Mouse (Mus musculus) layer of hippocampus, adult 9-11 months (tissue): Measurements from ENCODE around the gene Enpp1.

Experiments
- DNase-seq: peaks from one replicate; pipeline ENCODE4 v3.0.0; 2022

Gene Enpp1

DNA sequence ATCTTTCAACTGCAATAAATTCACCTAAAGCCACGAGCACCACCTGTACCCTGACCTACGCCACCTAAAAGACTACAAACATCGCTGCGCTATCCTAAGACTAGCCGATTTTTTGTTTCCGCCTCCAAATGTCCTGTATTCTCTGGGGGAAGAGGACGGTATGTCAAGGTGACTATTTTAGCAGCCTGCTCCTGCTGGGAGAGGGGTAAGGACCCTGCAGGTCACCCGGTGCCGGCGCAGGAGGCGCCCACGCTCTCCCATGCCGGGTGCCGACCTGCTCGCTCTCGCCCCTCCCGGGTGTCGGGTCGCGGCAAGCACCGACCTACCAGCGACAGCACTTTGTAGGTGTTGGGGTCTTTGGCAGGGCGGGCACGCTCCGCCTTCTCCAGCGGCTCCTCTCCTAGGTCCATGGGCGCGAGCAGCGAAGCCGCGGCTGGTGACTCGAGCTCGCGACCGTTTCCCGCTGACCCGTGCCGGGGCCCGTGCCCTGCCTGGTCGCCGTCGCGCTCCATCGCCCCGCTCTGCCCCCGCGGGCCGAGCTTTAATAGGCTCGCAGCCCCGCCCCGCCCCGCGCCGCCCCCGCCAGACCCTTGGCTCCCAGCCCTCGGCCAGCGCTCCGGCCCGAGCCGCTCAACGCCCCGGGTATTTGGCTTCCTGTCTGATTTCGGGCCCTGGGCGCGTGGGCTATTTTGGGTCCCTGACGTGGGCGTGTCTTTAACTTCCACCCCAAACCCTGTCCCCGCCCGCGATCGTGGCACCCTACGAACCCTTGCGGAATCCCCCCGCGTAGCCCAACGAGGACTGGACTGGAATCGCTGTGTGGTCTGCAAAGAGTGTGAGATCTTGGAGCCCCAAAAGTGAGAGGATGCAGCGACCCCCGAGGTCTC lies at the start of gene Enpp1:
Gene Enpp1 (minus strand): TSS at position 680 of the 887 bp plus-strand sequence.
- DNase-seq: peak; percentile 40

DNA sequence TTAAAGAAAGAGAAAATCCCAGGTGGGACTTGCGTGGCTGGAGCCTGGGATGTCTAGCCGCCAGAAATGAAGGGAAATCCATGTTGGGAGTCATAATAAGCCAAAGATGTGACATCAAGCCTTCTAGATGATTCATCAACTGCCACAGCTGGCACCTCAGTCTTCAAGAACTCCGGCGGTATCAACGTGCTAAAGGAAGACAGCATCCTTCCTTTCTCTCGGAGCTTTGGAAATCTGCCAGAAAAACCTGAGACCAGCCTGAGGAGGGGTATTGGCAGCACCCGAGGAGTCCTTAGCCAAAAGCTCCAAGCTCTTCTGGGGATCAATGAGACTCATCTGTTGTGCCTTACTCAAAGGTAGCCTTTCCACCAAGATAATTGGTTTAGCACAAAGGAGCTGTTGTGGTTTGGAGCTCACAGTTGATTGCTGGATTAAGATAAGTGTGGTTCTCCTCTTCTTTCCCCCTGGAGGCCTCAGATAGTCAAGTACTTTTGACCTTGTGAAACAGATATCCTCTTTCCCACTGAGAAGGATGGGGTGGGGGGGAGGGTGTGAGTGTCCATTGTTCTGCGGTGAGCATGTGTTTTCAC lies 46.5 kb upstream of the Enpp1 start:
- DNase-seq: no peak

DNA sequence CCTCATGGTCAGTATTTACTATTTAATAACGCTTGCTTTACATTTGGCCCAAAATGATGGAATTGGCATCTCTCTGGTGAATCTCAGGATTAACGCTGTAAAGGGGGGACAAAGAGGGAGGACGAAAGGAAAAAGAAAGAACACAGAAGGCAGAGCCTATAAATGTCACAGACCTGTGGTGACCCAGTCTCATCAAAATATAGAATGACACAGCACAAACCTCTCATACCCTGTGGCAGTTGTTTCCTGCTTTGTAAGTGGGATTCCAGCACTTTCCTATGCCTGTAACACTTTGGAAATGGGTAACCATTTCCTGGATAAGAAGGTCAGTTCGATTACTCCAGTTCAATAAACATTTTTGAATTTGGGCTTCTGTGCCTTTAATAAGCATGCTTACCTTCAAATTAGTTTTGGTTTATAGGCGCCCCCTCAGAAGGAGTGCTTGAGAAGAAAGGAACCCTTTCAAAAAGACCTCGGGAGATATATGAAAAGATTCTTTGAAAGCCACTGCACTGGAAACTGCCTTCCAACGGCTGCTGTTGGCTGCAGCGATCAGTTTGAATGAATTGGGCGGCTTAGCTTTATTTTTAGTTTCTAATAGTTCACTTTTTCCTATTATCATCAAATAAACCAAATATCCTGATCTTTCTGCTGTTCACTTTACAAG lies 43.0 kb upstream of the Enpp1 start:
- DNase-seq: no peak

DNA sequence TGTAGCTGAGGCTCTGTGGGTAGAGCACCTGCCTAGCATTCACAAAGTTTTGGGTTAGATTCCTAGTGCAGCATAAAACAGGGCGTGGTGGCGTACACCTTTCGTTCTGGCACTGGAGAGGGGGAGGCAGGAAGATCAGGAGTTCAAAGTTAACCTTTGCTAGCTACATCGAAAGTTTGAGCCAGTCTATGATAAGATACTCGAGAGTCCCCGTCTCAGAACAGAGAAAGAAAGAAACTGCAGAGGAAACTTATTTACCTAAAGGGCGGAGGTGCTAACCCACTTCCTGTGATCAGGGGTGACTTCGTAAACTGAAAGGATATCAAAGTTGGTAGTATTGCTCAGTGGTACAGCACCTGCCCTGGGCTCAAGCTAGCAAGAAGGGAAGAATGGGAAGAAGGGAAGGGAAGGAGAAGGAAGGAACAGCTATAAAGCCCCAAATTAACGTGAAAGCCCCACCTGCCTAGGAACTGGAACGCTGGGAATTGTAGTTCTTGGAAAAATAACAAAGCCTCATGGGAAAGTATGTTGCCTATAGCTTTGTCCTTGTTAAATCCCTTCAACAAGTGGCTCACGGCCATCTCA lies 42.4 kb upstream of the Enpp1 start:
- DNase-seq: no peak

DNA sequence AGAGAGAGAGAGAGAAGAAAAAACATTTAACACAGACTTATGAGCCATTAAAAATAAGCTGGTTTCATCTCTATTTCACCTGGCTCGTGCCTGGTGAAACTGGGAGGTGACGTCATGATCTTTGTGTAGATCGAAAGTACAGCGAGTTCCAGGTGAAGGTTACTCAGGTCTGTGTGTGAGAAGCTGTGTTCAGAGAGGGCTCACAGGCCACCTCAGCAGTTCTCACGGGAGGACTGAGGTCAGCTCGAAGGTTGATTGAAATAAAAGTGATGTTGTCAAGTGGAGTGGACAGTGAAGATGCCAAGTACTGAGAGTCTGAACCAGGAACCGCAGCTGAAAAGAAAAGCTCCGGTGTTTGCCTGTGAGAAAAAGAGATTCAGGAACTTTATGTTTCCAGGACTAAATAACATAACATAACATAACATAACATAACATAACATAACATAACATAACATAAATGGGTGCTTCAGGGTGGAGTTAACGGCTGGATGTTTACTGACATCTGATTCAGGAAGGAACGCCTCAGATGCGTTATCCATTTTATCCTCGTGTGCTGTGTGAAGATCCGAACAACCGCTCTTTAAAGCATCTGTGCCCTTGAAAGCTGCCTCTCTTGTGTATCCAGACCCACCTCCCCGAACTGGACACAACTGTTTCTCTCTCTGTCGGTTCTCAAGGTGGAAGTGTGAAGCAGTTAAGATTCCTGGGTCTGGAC lies 41.7 kb upstream of the Enpp1 start:
- DNase-seq: no peak

DNA sequence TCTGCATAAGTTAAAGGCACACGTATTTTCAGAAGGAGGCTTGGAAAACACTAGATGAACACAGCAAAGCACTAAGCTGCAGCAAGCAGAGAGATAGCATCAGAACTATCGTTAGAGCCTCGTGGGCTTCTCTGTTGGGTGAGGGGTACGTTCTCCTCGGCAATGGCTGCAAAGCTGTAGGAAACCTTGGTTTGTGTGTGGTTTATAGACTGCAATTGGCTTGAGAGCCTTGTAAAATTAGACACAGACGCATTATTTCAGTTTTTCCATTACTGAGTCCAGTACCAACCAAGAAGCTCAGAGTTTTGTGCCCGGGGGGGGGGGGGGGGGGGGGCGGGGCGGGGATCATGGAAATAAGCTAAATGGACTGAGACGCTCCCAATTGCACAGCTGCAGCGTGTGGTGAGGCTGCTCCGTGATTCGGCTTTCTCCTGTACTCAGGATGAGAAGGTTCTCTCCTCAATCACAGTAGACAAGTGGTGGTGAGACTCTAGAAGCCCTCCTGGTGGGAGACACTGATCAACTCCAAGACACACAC lies 31.1 kb upstream of the Enpp1 start:
- no peak for DNase-seq

DNA sequence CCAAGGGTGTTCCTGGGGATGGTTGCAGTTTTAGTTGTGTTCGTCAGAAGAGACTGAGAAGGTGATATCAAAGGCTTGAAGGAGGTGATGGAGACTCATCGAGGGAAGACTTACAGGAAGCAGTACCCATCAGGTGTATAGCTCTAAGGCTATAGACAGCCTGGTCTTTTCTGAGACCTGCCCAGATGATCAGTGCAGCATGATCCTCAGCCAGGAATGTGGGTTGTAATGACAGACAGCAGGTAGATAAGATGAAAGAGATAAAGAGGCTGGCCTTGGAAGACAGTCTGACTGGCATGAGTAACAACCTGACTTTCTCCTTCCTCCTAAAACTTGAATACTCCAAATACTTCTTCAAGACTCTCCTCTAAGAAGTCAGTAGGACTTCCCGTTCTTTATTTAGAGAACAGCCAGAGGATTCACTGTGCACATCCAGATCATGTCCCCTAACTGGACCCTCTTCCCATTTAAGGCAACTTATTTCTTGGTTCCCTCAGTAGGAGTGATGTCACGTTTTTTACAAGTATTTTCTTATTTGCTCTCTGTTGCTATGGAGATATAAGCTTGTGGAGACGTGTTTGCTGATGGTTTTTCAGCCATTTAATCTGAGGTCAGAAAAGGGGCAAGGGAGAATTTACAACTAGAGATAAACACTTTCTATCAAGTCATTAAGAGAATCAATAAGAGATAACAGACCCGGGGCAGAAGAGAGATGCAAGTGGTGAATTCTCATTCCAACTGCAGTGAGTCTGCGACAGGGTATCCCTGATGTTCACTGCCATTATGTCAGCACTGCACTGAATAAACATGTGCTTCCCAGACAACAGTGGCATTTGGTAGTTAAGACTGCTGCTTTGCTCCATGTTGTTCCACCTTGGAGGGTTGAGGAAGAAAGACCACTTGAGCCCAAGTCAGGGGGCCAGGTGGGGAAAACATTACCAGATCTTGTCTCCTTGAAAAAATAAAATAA lies 29.6 kb upstream of the Enpp1 start:
- no peak for DNase-seq

DNA sequence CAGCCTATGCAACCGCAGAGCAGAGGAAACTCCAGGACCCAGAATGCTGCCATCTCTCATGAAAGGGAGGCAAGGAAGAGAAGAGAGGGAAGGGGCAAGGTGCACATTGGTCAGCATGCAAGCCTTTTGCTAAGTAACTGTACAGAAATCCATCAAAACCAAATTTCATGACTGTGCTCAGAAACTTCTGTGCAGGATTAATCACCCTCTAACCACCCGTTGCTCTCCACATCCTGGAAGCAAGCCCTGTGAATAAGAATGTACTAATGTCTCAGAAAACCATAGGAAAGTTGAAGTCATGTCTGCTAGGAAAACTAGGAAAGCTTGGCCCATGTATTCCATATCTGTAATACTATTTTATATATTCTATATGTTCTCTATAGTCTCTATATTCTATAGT lies 27.2 kb upstream of the Enpp1 start:
- no peak for DNase-seq

DNA sequence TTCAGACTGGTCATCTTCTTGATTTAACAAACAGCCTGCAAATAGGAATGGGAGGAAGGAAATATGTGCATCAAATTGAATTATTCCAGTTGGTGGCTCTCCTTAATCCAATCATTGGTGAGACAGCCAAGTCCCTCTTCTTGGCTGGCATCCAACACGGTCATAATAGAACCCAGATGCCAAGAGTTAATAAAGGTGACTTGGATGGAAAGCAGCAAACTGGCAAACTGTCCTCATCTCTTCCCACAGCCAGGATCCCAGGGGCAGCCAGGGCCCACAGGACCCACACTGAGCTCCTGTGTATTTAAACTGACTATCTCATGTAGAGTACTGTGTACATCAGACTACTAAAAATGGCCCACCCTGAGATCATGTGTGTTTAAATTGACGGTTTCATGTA lies 26.5 kb upstream of the Enpp1 start:
- no peak for DNase-seq

DNA sequence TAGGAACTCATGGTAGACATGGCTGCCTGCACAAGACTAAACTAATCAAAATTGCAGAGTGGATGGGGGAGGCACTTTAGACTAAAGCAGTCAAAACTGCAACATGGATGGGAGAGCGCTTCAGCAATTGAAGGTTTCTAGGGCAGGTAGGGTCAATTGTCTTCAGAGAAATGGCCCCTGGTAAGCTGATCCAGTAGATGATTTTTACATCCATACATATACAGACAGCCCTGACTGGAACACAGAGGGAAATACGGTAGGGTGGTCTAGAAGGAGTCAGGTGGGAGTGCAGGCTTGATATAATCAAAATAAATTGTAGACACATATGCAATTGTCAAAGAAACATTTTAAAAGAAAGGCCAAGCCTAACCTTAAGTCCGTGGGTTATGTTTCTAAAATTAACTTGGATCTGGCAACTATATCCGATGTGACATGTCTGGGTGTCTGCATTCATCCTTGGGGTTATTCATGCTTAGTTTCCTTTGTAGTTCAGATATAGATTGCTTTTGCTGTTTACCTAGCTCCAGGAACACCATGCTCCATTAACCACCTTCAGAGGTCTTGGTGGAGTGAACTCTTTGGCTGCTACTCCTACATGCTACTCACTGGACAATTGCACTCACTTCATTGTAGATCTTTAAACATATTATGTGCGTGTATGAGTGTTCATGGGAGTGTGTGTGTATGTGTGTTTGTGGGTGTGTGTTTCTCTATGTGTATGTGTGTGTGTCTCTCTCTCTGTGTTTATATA lies 23.2 kb upstream of the Enpp1 start:
- DNase-seq: no peak

DNA sequence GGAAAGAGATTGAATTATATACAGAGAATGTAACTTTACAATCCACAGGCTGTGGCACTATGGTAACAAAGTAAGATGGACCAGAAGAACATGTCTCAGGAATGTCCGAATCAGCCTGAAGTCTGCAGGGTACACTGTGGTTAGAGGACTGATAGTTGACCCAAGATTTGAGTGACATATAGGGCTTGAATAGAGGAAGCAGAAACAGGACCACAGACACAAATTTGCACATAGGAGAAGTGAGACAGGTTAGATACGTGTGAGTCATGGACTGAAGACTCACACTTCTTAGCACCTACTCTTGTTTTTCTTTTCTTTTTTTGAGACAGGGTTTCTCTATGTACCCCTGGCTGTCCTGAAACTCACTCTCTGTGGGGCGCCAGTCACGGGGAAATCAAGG lies 15.5 kb upstream of the Enpp1 start:
- DNase-seq: no peak

DNA sequence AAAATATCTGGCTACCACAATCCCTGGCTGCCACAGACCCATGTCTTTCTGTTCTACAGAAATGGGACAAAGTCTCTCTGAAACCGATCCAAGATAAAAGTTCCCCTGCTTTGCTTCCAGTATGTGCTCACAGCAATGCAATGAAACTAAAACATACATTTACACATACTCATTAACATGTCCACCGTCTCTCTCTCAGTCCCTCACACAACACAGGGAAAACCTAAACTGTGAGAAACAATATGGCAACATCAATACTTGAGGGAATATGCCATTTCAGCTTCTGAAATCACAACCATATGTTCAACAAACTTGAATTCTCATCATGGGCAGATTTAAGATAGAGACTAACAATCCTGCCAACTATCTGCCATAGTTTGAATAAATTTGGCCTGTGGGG lies 13.2 kb upstream of the Enpp1 start:
- no peak for DNase-seq

DNA sequence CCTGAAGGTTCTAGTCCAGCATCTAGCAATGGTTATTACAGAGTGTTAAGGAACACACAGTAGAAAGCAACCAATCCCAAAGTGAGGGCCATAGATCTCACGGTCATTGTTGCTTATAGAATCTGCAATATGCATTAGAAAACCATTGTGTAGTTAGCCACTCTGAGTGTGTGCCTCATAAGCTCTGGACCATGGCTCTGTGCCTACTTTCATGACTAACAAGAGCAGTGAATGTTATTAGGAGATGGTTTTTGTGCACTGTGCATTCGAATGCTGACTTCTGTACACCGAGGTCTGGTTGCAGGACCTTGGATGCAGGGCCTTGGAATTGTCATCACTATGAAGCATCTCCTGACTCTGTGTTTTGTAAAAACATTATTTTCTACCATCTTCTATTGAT lies 9.9 kb upstream of the Enpp1 start:
- no peak for DNase-seq

DNA sequence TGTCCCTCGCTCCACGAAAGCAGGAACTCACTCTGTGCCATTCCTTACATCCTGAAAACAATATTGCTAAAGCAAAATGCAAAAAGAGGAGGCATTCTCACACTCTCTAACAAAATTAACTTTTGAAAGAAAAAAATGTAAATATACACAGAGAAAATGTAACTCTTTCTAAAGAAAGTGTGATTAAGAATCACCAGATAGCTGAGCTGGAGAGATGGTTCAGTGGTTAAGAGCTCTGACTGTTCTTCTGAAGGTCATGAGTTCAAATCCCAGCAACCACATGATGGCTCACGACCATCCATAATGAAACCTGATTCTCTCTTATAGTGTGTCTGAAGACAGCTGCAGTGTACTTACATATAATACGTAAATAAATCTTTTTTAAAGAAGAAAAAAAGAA lies 7.4 kb upstream of the Enpp1 start:
- DNase-seq: no peak

DNA sequence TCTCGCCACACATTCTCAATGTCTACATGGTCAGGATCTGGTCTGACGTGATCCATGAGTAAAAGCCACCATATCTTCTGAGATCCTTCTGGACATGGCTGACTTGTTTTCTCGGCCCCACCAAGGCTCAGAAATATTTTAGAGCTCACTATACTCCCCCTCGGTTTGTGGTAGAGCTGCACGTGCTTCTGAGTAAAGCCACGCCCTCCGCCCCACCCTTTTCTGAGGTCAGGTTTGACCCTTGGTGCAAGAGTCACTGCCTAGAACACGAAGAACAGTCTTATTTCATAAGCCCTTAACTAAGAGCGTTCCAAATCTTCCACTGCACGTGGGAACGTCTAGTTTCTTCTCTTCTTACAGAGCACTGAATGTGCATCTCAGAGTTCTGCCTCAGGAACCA lies 6.8 kb upstream of the Enpp1 start:
- no peak for DNase-seq

DNA sequence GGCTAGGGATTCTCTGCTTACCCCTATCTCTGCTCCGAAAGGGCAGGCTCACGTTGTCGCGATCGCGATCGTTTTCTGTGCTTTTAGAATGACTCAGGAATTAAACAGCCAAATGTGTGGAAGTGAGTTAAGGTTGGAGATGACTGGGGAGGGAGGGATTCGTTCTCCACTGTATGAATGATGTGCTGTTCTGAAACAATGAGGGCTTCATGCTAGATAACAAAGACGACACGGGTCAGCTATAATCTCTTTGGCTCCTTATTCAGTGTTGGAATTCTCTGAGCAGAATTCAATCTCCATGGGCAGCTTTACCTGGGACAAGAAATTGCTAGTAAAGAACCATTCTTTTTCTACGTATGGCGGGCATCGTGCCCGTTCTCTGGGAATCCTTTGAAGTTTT lies 6.1 kb upstream of the Enpp1 start:
- DNase-seq: peak; percentile 8

DNA sequence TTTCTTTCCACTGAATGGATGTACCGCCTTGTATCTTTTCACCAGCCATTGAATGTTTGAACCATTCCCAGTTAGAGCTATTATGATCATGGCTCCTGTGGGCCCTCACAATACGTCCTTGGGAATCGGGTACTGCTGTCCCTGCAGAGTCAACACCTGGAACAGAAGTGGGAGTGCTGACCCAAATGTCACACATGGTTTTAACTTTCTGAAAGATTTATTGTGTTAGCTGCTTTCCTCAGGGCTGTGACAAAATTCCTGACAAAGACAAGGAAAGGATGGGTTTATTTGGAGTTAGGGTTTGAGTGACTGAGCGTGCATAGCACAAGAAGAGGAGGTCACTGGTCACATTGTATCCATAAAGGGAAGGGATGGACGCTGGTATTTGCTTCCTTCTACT lies 4.3 kb upstream of the Enpp1 start:
- no peak for DNase-seq

DNA sequence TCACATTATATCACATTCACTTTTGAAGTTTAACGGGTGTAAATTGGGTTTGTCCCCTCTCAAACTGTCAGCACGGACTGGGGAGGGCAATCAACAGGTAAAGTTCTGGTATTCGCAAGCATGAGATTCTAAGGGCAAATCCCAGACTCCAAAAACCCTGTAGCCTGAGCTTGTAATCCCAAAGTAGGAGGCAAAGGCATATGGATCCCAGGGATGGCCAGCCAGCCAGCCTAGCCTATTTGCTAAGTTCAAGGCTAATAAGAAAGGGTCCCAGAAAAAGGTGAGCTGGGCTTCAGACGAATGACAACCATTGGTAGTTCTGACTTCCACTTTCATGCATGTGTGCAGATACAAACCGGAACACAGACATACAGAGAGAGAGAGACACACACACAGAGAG lies 942 bp upstream of the Enpp1 start:
- DNase-seq: no peak

DNA sequence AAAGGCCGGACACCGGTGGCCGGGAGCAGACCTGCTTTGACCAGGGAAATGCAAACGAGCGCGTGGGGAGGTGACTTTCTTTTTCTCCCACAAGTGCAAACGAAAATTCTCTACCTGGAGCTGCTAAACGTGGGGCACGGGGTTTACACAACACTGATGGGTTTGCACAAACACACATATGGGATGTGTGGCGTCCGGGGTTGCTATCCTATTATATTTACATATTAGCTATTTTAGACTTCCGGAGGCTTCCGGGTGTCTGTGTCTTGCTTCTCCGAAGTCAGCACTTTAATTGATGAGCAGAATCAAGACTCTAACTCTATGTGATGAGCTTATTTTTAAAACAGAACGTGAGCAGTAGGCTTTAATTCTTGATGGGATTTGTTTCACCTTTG lies 405 bp upstream of the Enpp1 start:
- no peak for DNase-seq

DNA sequence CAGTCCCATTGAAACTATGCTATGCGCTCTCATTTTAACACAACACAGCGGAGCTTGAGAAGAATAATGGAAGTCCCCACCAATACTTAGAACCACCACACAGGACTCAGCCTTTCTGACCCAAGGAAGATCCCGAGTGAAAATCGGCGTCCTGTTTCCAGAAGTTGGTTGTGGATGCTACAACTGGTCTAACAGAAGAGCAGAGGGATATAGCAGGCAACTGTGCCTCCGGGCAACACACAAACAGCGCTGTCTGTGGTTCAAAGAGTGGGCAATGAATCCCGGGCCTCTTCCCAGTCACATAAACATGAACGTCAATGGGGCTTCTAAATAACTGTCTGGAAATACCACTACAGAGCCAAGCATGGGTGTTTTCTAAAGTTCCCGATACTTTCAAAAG lies 888 bp downstream of the Enpp1 start:
- DNase-seq: no peak

DNA sequence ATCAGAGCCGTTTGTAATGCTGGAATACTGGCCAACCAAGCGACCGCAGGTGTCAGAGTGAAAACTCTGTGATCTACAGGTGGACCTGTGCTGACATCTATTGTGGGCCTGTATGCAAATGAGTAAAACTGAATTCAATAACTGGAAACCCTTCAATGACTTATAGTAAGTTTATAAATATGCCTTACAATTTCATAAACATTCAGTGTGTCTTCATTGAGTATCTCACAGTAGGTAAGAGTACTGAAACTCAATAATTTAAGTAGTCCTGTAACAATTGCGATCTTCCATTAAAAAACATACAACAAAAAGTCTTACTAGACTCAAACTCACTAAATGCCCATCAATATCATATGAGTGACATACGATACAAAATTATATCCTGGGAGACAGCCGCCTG lies 1.6 kb downstream of the Enpp1 start:
- no peak for DNase-seq
